Mouse (Mus musculus) ovary, postnatal 14 days (tissue): ENCODE measurements at regions not wholly inside any gene's neighbourhood (a gene's known extent, or its start where the extent isn't known, plus 50 kb on each side); places are given as distances from the start of the nearest gene placed in this dataset.

Experiments used
- DNase-seq: peaks from one replicate; pipeline ENCODE4 v3.0.0; 2022; ENCODE audit warnings: low spot score

- DNase-seq = no peak
Observed at GRCm38 (mm10) chr9:68072624-68073023, 232.4 kb downstream of the Vps13c start.

- no peak for DNase-seq
Observed at GRCm38 (mm10) chr9:68077329-68077728, 237.1 kb downstream of the Vps13c start.

- DNase-seq = no peak
Observed at GRCm38 (mm10) chr9:68083341-68083740, 243.1 kb downstream of the Vps13c start.

- DNase-seq = no peak
Observed at GRCm38 (mm10) chr9:68084966-68085365, 244.8 kb downstream of the Vps13c start.

GRCm38 (mm10) chr9:68094561-68094960, 254.4 kb downstream of the Vps13c start:
- no peak for DNase-seq

GRCm38 (mm10) chr9:68109841-68110240, 269.6 kb downstream of the Vps13c start:
- DNase-seq = no peak

GRCm38 (mm10) chr9:68115151-68115690, 275.0 kb downstream of the Vps13c start:
- no peak for DNase-seq

GRCm38 (mm10) chr9:68116221-68116741, 276.1 kb downstream of the Vps13c start:
- no peak for DNase-seq

- no peak for DNase-seq
Observed at GRCm38 (mm10) chr9:68118266-68118665, 278.1 kb downstream of the Vps13c start.

GRCm38 (mm10) chr9:68122266-68122665, 282.1 kb downstream of the Vps13c start:
- no peak for DNase-seq

GRCm38 (mm10) chr9:68131263-68131662, 291.1 kb downstream of the Vps13c start:
- no peak for DNase-seq

GRCm38 (mm10) chr9:68135446-68136050, 295.4 kb downstream of the Vps13c start:
- no peak for DNase-seq

GRCm38 (mm10) chr9:68162813-68163570, 322.8 kb downstream of the Vps13c start:
- DNase-seq = no peak

GRCm38 (mm10) chr9:68166556-68166955, 326.4 kb downstream of the Vps13c start:
- DNase-seq = no peak

- DNase-seq = no peak
Observed at GRCm38 (mm10) chr9:68188921-68189320, 348.7 kb downstream of the Vps13c start.

- no peak for DNase-seq
Observed at GRCm38 (mm10) chr9:68199831-68200230, 359.6 kb downstream of the Vps13c start.

GRCm38 (mm10) chr9:68201031-68201430, 360.8 kb downstream of the Vps13c start:
- DNase-seq = no peak

GRCm38 (mm10) chr9:68225694-68226093, 385.5 kb downstream of the Vps13c start:
- DNase-seq = no peak

- no peak for DNase-seq
Observed at GRCm38 (mm10) chr9:68231131-68231530, 390.9 kb downstream of the Vps13c start.

GRCm38 (mm10) chr9:68234979-68235649, 394.9 kb downstream of the Vps13c start:
- DNase-seq = no peak

GRCm38 (mm10) chr9:68239121-68239520, 398.9 kb downstream of the Vps13c start:
- no peak for DNase-seq

- DNase-seq = no peak
Observed at GRCm38 (mm10) chr9:68239551-68239950, 399.4 kb downstream of the Vps13c start.

- DNase-seq = no peak
Observed at GRCm38 (mm10) chr9:68250011-68250410, 403.6 kb upstream of the Rora start.
